Mouse (Mus musculus): ENCODE measurements at regions not wholly inside any gene's neighbourhood (a gene's known extent, or its start where the extent isn't known, plus 50 kb on each side); places are given as distances from the start of the nearest gene placed in this dataset.

DNA sequence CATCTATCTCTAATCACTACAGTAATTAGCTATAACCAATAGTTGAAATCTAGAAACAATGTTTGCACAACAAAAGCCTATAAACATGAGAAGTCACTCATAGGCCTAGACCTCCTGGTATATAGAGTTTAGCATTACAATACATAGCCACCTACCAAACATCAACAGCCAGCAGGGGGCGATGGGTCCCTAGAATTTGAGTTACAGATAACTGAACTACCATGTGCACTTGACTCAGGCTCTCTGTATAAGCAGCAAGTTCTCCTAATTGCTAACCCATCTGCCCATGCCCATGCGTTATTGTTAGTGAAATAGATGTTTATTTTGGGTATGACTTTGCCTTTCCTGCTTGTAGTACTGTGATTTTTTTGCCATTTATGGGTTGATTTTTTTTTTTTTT is 106.9 kb upstream of the Tgif2lx2 start:
- DNase-seq (ENCODE audit: low spot score in 2 of 2) = peak; percentile 4 to 10

- no peak for DNase-seq (ENCODE audit: low spot score in 2 of 2)
Observed at GRCm38 (mm10) chrX:118356888-118357287, 70.1 kb upstream of the Tgif2lx2 start.

Data from layer of hippocampus, postnatal 10 days (tissue).